Mouse (Mus musculus): ENCODE data around the gene Bcar3.

Gene Bcar3

DNA sequence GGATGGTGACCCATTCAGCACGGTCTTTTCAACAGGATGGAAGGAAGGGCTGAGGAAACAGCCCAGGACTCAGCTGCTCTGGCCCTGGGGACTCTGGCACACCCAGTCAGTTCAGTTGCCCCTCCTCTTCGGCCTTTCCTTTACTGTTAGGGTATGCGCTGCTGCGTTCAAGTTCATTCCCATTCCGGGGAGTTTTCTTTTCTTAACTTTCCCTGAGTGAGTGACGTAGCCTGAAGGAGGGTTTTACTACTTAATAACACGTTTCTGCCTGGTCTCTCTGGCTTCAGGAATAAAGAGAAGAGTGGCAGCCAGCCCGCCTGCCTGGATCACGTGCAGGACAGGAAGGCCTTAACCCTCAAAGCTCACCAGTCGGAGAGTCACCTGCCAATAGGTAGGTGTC is 217.0 kb downstream of the Bcar3 start:
- DNase-seq (ENCODE audit: low spot score in 2 of 2): no peak

DNA sequence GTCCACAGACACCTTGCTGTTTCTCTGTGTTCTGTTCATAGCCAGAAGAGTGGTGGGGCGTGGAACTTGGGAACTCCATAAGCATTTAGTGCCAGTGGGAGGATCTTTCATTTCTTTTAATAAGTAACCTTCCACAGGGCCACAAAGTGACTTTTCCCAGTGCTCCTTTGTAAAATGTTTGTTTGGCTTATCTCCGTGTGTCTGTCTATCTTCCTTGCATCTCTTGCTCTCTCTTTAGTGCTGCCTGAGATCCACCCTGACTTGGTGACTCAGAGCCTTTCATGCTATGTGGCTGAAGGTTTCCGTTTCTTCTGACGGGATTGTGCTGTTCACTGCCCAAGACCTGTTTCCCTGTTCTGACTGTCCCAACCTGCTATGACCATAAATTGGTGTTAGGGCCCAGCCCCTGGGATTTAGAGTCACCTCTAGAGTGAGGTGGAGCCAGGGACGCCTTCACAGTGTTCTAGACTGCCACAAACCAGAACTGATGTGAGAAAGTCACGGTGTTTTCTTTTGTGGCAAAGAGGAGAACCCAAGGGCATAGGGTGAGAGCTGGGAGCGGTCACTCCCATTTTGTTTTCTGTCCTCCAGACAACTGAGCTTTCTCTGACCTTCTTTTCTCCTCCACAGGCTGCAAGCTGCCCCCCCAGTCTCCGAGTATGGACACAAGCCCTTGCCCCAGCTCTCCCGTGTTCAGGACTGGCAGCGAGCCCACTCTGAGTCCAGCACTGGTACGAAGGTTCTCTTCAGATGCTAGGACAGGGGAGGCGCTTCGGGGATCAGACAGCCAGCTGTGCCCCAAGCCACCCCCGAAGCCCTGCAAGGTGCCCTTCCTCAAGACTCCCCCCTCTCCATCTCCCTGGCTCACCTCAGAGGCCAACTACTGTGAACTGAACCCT is 218.0 kb downstream of the Bcar3 start:
- no peak for DNase-seq (ENCODE audit: low spot score in 2 of 2)

DNA sequence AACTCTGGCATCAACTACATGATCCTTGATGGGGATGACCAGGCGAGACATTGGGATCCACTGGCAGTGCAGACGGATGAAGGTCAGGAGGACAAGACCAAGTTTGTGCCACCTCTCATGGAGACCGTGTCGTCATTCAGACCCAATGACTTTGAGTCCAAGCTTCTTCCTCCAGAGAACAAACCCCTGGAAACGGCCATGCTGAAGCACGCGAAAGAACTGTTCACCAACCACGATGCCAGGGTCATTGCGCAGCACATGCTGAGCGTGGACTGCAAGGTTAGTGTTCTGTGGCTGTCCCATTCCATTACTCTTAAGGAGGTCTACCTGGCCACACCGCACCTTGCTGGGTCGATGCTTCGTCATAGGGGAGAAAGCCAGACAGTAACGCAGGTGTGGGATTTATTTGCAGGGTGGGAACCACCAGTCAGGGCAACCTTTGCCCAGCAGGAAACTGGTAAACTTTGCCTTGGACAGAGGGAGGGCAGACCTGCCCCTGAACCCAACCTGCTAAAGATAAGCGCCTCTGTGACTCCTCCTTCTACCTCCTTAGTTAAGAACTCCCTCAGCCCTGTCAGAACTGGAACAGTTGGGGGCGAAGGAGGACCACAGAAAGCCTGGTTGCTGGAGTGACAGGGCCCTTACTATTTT is 218.9 kb downstream of the Bcar3 start:
- no peak for DNase-seq (ENCODE audit: low spot score in 2 of 2)

DNA sequence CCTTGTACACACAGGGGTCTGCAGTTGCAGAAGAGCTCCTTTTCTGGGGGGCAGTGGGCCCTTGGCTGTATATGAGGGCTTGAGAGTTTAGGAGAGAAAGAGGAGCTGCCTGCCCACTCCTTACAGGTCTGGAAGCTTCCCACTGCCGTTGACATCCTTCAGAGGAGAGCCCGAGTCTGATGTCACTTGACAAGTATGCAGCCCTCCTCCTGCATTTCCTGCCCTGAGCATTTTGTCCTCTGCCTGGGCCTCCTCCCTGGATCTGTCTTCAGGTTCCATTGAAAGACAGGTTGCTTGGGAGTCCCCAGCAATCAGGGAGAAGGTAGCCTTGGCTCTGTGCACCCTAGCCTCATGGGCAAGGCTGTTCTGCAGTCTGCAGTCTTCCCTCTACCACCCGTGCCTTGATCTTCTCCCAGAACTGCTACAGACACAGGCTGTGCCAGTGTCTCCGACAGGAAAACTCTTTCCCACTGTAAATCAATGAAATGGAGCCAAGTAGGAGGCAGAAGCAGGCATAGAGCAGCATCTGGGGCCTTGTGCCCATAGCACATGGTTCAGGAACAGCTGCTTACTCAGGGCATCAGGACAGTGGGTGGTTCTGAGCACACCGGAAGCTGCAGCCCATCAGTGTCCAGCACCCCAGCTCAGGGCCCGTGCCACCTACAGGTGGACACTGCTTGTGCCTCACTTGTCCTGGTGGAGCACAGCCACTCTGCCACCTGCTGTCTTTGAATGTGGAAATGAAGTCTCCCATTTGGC is 221.8 kb downstream of the Bcar3 start:
- DNase-seq (ENCODE audit: low spot score in 2 of 2): no peak

DNA sequence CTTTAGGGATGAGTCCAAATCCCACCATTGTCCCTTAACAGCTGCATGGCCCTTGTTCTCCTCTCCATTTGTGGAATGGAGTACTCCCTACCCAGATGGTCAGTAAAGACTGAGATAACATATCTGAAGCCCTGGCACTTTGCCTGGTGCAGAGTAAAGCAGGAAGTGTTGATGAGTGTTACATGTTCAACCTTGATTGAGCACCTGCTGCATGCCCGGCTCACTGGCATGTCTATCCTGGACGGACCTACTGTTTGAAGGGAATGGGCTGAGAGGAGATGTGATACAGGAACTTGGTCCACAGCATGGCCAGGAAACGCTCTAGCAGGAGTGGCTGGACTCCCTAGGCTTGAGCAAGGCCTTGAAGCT is 222.4 kb downstream of the Bcar3 start:
- no peak for DNase-seq (ENCODE audit: low spot score in 2 of 2)

DNA sequence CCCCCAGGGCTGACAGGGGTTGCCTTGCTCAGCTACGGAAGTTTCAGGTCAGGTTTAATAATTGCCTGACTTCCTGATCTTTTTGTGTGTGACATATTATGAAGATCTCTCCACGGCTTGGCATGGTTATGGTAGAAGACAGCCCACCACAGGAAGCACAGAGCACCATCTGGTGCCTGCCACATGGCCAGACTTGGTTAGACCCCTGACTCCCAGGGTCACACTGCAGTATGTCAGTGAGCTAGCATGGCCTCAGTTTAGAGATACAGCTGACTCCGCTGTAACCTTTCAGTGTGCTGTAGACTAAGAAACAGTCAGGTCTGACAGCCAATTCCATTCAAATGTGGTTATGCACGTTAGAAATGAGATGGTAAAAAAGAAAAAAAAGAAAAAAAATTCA is 223.8 kb downstream of the Bcar3 start:
- no peak for DNase-seq (ENCODE audit: low spot score in 2 of 2)

DNA sequence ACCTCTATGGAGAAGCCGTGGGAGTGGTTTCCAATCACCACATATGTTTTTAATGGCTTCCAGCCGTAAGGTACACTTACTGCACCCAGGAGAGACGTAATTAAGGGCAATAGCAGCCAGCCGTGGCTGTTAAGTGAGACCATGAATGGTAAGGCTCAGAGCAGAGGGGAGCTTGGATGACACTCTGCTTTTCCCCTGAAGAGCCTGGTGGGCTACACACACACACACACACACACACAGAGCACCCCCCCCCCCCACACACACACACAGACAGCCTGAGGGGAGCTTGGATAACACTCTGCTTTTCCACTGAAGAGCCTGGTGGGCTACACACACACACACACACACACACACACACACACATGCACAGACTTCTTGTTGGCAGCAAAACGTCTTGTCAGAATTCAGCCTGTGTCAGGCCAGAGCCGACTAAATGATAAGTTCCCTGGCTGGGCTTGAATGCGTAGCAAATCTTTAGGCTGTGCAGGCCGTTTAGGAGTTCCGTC is 224.3 kb downstream of the Bcar3 start:
- no peak for DNase-seq (ENCODE audit: low spot score in 2 of 2)

DNA sequence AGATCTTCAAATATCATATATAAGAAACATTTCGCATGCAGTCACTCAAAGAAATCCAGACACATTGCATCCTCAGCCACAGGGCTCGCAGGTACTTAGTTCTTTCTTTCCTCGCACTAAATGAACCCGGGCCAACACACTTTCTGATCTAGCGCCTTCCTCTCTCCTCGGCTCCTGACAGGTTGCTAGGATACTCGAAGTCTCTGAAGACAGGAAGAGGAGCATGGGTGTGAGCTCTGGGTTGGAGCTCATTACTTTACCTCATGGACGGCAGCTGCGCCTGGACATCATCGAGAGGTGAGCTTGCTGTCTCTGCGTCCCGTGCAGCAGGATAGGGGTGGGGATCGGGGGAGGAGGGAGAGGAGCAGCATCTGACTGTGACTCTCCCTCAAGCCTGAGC is 225.1 kb downstream of the Bcar3 start:
- DNase-seq (ENCODE audit: low spot score in 2 of 2): no peak

DNA sequence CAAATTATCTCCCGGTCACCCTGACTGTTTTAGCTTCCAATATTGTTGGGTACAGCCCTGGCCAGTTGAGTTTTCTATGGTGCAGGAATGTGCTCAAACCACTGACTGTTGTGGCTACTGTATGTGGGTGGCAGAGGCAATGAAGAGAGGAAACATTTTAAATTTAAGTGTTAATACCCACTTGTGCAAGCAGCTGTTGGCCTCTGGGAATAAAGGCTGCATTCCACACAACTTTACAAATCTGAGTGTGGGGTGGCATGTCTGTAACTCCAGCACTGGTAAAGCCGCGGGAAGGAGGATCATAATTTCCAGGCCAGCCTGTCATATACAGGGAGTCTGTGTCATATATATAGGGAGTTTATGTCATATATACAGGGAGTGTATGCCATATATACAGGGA is 226.4 kb downstream of the Bcar3 start:
- DNase-seq (ENCODE audit: low spot score in 2 of 2): no peak

DNA sequence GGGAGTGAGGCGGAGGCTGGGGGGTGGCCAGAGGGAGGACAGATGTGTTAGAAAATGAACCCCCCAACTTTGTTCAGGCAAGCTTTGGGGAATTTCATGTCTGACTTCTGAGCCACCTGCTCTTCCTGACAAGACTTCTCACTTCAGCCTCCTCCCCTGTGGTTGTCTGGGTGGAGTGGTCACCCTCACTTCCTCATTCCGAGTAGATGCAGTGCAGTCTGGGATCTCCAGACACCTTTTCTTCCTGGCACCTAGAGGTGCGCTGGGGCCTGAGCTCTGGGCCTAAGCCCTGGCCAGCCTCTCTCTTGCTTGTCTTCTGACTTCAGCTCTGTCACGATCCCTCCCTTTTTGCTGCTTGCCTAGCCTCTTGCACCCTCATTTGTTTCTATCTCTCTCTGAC is 226.9 kb downstream of the Bcar3 start:
- DNase-seq (ENCODE audit: low spot score in 2 of 2): no peak

DNA sequence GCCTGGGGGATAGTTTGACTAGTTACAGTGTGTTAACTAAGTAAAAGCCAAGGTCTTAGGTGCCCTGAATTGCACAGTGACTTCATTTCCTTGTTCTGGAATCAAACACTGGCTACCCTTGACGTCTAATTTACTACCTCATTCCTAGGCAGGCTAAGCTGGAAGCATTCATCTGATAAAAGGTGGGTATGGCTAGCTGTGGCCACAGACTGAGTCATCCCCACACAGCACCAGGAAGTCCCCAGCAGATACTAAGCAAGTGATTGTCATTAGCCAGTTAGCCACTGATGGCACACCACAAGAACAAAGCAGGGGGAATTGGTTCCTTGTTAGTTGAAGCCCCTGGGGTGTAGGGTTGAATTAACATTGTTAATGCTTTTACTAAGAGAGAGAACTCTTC is 227.4 kb downstream of the Bcar3 start:
- DNase-seq (ENCODE audit: low spot score in 2 of 2): no peak

DNA sequence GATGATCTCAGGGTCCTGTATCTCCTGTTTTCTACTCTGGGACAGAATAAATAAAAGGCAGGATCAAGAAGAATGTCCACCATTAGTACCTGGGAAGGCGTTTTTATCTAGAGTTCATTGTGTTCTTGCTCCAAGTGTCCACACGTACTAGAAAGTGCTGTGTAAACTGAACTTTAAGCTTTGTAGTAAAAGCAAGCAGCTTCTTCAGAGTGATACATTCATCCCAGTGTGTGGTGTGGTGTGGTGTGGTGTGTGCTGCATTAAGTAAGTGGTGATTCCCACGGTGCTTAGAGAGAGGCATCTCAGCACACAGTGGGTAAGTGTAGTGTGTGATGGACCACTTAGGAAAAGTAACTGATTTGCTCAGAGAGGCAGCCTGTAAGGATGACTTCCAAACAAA is 234.5 kb downstream of the Bcar3 start:
- no peak for DNase-seq (ENCODE audit: low spot score in 2 of 2)

DNA sequence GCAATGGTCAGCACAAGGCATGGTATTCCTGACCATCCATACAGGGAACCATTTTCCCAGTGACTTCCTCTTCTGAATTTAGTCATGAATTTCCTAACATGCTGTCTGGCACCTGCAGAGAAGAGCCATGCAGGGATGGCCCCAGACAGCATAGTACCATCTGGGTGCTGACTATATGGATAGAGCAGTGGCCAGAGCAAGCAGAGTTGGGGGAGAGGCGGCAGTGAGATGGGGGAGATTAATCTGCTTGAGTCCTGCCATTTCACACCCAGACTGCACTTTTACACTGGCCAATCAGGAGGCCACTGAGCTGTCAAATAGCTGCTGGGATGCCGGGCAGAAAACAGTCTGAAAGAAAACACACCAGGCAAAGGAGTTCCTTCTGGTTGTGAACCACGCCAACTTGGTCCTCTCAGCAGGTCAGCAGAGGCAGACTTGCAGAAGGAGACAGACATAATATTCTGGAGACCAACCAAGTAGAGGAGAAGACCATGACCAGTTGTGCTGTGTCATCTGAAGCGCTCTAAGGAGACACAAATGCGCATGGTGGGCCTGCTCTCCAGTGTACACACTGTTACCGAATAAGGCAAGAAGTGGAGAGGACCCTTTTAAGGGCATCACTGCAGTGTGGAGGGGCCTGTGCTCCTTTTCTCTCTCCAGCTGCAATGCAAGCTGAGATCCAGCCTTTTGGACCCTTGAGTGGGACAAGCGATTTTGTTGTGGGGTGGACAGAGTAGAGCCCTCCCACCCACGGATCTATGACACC is 242.2 kb downstream of the Bcar3 start:
- DNase-seq (ENCODE audit: low spot score in 2 of 2): no peak

DNA sequence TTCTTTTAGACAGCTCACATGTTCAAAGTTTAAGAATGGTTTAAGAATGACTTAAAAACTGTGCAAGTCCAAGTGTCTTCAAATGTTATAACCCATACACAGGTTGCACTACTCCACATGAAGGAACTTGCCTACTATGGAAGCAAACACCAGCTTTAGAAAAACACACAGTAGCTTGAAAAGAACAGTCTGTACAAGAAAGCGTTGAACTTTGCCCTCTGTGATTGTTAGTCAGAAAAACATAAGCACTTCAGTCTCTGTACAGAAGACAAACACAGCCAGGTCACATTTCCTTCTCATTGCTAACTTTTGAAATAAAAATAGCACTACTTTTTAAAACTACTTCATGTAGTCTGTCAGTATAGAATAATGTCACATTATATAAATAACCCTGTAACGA is 244.9 kb downstream of the Bcar3 start:
- DNase-seq (ENCODE audit: low spot score in 2 of 2): no peak

DNA sequence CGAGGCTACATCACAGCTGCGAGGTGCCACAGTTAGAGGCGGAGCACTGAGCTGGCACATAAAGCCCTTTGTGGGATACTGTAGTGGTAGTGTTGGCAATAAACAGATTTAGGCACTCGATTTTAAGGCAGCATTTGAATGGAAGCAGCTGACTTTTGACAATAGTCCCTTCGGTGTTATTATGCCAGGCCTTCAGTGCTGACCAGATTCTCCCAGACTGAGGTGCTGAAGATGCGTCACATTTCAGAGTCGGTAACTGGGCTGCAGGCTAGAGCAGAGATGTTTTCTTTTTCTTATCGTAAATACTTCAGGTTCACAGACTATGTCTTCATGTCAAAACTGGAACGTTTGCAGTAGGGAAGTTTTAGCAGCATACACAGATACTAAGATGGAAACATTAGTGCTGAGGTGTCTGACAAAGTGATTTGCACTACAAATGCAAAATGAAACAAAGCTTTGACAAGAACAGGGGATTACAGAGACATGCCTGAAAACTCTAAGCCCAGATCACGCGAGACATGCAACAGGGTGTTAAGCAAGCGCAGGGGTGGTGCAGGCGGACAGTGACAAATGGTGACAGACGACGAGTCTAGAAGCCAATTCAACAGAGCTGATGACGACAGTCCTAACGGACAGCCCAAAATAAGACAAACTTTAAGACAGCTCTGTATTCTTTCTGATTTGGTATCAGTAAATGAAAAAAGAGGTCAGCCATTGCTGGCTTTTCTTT is 246.2 kb downstream of the Bcar3 start:
- DNase-seq (ENCODE audit: low spot score in 2 of 2): no peak

DNA sequence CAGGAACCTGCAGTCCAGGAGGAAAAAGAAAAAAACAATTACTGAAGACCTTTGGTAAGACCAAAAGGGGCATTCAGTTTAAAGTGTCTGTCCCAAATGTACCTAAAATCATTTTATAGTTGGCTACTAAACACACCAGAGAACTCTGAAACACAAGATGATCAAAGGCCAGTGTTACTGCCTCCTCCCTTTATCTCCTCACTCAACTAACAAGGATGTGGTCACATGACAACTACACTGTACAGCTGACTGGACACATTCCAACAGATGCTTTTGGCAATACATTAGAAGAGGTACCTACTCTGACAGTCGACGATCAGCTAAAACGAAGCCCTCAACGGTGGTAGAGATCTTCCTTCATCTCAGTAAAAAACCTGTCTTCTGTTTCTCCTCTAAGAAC is 247.0 kb downstream of the Bcar3 start:
- no peak for DNase-seq (ENCODE audit: low spot score in 2 of 2)

DNA sequence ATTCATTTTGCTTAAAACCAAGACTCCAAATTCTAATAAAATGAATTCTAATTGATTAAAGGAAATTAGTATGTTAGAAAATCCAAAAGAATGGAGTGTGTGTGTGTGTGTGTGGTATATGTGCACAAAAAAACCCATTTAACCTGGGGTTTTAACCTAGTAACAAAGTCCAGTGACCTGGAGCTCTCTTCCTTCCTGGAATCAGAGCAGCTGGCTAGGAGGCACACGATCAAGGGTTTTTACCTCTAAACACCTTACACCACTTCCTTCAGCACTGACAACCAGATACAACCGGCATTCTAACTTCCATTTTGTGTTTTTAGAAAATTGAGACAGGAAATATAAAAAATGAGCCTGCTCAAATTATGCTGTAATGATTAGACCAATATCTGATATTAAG is 251.4 kb downstream of the Bcar3 start:
- DNase-seq (ENCODE audit: low spot score in 2 of 2): no peak

DNA sequence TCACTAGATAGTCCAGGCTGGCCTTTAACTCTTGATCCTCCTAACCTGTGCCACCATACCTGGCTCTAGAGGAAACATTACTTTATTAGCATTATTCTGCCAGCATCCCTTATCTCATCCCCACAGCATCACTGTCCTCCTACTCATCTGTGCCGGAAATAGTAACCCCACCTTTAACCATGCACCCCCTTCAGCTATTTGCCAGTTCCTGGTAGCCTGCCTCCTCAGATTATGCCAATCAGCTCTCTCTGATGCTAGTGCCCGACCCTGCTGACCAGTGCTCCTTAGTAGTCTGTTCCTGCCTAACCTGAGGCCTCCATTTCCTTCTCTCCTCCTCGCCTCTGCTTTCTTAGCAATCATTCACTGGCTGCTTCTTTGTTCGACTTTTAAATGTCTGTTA is 253.5 kb downstream of the Bcar3 start:
- DNase-seq (ENCODE audit: low spot score in 2 of 2): no peak

DNA sequence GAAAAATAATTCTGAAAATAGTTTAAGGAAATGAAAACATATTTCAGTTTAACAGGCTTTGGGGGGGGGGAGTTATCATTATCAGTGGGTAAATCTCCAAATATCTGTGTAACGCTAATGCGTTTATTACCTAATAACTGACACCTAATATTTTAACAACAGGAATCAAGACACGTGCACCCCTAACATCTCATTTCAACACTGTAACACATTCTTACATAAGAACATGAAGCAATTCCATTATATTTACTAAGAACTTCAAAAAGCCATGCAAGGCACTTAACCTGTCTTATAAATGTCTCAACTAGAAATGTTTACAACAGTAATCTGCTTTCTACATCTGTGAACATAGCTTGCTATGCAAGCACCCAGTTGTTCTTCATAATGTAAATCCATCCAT is 257.2 kb downstream of the Bcar3 start:
- DNase-seq (ENCODE audit: low spot score in 2 of 2): no peak

DNA sequence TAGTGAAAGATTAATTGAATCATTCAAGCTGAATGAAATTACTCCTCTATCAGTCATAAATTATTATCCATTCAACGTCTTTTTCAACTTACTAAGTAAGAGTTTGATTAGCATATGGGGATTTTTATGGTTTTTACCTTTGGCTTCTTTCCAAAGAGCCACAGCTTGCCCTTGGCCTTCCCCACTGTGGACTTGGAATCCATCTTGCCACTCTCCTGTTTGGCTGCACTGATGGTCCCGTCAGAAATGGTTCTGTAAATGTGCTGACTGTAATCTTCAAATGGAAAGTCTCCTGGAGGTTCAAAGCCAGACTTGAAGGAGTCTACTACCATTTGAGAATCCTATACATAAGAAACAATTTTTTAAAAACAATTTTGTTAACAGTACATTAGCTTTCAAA is 263.8 kb downstream of the Bcar3 start:
- DNase-seq (ENCODE audit: low spot score in 2 of 2): no peak

DNA sequence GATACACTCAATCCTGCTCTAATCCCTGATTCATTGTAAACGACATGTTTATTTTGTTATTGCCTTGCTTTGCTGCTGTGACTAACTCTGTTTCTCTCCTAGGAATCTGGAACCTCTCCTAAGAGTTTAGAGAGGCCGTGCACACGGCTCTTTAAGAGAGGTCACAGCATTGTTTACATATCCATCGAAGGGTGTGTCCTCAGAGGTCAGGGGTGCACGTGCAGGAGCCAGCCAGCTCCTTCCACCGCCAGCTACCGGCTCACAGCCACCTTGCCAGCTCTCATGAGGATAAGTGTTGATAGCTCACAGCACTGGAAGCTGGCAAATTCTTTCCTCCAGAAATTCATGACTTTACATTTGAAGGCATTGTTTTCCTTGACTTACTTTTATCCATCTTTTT is 271.3 kb downstream of the Bcar3 start:
- no peak for DNase-seq (ENCODE audit: low spot score in 2 of 2)
